Mouse (Mus musculus): ENCODE measurements around the gene Akap9. TPM values are rescaled to one million over a fixed set of nuclear protein-coding genes. Genes with fewer than 3 reads are reported as not detected.
"Not testable (repeated sequence)": the region's sequence is repeated elsewhere in the genome, so short reads cannot be mapped to it uniquely, and the experiment has no call there.

The Akap9 gene
- total RNA-seq, 2 experiments from 2014 or later: 57.2 to 62.5 TPM

DNA sequence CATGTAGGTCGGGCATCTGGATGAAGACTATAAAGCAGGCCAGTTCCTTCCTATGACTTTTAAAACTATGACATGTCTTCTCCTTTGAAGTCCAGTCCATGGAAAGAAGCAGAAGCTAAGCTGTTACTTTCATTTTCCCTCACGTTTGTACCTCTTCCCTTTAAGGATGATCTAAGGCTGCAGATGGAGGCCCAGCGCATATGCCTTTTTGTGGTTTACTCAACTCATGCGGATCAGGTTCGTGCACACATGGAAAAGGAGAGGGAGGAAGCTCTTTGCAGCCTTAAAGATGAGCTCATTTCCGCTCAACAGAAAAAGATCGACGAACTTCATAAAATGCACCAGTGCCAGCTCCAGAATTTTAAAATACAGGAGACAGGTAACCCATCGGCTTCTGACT lies 40.6 kb downstream of the Akap9 start:
- DNase-seq (ENCODE audit: extremely low spot score in 1 of 2, low spot score in 1 of 2): no peak

DNA sequence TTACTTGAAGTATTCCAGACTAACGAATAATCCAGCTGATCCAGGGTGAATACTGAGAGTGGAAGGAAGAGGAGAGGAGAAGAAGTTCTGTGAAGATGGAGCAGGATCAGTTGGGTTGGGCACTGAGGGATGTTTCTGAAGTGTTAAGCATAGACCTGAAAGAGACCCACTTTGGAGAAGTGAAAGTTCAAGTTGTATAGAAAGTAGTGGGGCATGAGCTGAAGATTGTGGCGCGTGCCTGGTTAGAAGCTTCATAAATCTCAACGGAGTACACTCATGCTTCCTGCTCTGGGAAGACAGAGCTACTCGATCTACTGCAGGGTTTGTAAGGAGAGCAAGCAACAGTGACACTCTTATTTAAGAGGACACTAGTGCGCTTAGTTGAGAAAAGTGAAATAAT lies 41.3 kb downstream of the Akap9 start:
- no peak for DNase-seq (ENCODE audit: extremely low spot score in 1 of 2, low spot score in 1 of 2)

DNA sequence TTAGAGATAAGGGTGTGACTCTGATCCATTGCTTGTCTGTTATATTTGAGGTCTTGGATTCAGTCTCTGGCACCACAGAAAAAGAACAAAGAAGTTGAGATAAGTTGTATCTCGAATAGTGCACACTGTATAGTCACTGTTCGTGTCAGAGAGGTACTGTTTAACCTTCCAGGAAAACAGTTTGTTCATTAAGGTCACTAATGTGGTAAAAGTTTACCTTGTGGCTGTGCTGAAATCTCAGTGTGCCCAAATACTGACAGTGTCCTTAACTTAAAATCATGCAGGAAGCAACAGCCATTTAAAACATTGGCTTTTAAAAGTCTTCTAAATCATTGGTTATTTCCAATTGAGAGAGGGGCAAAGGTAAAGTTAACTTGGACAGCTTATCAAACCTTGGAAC lies 43.1 kb downstream of the Akap9 start:
- no peak for DNase-seq (ENCODE audit: extremely low spot score in 1 of 2, low spot score in 1 of 2)

DNA sequence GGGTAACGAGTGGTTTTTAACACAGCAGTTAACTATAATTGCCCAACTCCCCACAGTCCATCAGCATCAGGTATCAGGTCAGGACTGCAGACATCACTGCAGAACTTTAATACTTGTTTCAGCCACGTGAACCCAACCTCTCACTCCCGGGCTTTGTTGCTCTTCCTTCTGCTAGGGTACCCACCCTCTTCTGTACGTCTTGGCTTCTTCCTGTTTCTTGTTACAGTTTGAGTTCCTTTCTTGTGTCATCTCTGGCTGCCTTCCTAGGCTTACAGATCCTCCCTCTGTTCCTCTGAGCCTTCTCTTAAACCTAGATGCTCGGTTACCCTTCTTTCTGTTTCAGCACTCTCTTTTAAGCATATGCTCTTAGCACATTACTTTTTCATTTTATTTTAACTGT lies 45.9 kb downstream of the Akap9 start:
- DNase-seq (ENCODE audit: extremely low spot score in 1 of 2, low spot score in 1 of 2): no peak

DNA sequence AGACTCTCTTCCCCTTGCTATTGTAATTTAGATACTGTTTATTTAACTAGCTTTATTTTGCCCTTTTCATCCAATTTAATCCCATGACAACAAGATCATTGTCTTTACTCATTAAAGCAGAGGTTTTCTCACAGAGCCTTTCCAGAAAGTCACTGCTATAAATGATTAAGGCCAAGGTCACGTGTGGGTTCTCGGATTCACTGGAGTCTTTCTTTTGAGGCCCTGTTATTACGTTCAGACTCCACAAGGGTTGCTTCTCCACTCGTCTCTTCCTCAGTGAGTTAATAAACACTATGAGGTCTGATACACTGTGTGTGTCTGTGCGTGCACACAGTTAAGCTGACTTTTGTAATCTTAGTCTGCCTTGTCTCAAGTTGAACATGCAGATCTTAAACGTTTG lies 47.0 kb downstream of the Akap9 start:
- no peak for DNase-seq (ENCODE audit: extremely low spot score in 1 of 2, low spot score in 1 of 2)

DNA sequence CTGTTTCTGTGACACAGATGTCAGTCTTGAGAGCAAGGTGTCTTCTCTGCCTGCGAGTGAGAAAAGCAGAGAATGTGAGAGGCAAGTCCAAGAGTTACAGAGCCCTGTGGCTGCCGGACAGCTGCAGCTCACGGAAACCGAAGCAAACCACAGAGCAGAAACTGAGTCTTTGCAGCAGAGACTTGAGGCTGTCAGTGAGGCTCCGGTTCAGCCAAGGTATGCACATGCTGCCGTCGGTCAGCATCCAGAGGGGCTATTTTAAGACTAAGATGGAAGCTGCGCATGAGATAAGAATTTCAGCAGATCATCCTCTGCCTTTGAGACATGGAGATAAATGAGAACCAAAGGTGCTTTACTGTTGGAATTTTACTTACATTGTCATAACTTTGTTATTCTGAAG lies 48.3 kb downstream of the Akap9 start:
- DNase-seq (ENCODE audit: extremely low spot score in 1 of 2, low spot score in 1 of 2): no peak

DNA sequence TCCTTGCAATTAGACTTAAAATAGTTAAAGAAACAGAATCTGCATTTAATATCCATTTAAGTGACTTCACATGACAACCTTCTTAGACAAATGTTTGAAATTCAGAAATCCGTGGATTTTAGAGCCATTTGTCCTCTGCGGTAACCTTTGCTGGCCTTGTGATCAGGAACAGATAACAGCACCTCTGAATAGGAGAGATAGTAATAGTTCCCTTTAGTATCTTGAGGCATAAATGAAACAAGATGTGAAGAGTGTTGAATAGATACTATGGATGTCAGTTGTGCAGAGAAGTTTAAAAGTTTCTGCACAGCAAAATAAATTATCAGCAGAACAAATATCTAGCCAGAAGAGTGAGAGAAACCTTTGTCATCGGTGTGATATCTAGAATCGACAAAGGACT lies 50.0 kb downstream of the Akap9 start:
- no peak for DNase-seq (ENCODE audit: extremely low spot score in 1 of 2, low spot score in 1 of 2)

DNA sequence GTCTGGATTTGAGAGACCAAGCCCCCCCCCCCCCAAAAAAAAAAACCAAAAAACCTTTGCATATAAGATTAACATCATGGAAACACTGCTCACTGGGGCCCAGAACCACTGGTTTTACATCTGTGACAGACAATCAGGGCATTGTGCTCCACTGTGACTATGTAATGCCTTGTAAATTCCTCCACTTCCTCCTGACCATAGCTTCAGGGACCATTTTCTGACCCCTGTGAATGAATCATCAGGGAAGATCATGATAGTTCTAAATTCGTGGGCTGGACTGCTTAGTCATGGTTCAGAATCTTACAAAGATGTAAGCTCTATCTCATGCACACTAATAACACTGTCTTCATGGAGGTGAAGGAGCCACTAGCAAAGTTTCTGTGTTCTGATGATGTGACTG lies 61.8 kb downstream of the Akap9 start:
- DNase-seq (ENCODE audit: extremely low spot score in 1 of 2, low spot score in 1 of 2): no peak

DNA sequence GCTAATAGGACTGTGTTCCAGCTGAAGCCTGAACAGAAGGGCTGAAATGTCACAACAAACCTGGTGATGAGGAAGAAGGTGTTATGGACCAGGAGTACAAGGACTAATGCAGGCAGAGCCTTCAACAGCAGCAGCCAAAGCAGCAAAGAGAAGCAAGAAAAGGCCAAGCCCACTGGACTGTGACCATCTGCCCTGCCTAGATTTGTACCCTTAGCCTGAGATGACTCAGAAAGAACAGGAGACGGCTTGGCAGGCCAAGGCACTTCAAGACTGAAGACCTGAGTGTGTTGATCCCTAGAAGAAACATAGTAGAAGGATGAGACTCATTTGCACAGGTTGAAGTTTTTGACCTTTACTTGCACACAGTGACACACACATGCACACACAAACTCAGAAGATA lies 62.6 kb downstream of the Akap9 start:
- no peak for DNase-seq (ENCODE audit: extremely low spot score in 1 of 2, low spot score in 1 of 2)

DNA sequence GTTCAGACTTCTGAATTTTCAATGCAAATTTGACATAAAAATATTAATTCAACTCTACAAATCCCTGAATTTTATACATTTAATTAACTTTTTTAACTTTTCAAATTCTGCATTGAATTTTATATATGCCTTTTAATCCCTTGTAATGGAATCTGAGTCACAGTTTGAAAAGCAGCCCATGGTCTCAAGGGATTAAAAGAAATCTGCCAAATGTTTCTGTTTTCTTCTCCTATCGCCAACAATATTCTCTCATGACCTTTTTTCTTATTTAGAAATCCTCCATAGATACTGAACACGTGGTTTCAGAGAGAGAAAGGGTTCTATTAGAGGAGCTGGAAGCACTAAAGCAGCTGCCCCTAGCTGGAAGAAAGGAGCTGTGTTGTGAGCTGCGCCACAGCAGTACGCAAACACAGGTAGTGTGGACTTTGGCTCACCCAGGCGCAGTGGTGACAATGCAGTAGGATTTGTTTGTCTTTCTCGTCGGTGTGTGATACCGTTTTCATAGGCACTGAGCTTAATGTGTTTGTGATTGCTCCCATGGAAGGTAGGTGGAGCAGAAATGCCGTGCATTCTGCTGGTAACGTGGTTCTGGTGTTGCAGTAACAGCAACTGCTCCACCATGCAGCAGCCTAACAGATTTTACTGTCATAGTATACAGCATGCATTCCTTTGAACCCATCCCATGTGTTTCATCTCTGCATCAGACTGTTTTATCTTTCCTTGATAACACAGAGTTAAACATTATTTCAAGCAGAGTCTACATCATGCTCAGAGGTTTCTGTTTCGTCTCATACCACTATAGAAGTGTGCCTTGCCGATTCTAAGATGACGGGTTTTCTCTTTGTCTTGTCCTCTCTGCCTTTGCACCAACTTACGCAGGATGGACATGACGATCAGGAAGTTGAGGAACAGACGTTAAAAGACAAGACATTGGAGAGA lies 76.9 kb downstream of the Akap9 start:
- DNase-seq (ENCODE audit: extremely low spot score in 1 of 2, low spot score in 1 of 2): no peak

DNA sequence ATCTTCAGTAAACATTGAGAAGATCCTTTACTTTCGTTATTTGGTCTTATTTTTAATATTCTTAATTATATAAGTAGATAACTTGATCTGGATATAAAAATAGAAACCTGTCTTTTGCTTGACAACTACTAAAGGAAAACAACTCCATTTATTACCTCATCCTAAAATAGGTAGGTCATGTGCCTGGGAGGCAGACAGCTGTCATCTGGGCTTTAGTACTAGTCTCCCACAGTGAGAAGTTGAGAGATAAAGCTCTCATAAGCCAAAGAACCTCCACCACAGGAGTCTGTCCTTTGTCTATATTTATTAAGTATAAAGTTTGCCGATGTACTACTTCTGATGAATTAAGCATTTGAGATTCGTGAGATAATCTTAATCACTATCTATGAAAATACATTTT lies 78.8 kb downstream of the Akap9 start:
- DNase-seq (ENCODE audit: extremely low spot score in 1 of 2, low spot score in 1 of 2): no peak

DNA sequence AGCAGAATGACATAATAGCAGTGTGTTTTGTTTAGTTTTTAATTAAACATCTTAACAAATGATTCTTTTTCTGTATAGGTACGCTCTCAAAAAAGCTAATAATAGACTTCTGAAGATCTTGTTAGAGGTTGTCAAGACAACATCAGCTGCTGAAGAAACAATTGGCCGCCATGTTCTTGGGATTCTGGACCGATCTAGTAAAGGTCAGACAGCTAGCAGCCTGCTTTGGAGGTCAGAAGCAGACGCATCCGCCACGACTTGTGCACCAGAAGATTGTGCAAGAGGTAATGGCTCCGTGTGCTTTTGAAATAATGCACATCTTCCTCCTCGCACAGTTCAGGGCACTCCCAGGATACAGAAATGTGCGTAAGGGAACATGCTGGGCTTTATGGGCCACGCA lies 80.4 kb downstream of the Akap9 start:
- no peak for DNase-seq (ENCODE audit: extremely low spot score in 1 of 2, low spot score in 1 of 2)

DNA sequence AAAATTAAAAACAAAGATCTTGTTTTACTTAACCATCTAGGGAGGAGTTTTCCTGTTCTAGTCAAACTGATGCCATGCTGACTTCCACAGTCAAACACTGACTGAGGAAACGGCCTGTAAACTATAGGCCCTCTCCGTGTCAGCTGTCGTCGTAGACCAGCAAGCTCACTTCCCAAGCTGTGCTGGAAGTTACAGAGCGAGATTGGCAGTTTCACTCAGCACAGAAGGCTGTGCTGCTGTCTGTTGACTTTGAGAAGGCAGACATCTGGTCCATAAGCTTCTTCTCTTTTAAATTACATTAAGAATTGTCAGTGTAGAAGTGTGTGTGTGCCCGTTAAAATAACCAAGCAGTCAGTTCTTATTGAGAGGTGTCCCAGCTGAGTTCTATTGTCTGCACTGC lies 81.7 kb downstream of the Akap9 start:
- no peak for DNase-seq (ENCODE audit: extremely low spot score in 1 of 2, low spot score in 1 of 2)

DNA sequence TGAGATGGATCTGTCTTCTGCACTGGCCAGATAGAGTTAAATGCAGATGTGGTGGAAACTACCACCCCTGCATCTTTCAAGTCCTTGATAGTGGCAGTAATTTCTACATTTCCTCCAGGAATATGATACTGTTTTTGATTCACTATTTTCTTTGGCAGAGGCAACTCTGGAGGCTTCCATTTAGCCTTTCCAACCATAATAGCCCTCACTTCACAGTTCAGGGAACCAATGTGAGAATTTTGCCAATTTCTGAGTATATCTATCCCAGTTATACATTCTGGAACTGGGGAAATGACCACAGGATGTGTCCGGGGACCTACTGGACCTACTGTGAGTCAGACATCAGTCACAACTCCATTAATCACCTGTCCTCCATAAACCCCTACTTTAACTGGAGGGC lies 89.8 kb downstream of the Akap9 start:
- not testable (repeated sequence) for DNase-seq (ENCODE audit: extremely low spot score in 1 of 2, low spot score in 1 of 2)

DNA sequence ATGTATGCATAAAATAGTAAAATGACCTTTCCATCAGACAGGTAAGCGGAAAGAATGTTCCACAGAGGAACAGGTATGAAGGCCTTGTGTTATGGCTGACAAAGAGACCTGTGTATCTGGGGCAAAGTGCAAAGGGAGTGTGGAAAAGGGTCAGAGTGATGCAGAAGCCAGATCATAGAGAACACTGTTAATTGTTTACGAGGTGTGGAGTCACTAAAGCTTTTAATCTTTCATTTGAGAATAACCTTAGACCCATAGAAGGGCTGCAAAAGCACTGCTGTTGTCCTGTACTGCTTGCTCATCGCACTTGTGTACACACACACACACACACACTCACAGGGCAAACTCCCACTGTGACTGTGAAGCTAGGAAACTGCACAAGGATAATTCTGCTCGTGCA lies 91.5 kb downstream of the Akap9 start:
- no peak for DNase-seq (ENCODE audit: extremely low spot score in 1 of 2, low spot score in 1 of 2)

DNA sequence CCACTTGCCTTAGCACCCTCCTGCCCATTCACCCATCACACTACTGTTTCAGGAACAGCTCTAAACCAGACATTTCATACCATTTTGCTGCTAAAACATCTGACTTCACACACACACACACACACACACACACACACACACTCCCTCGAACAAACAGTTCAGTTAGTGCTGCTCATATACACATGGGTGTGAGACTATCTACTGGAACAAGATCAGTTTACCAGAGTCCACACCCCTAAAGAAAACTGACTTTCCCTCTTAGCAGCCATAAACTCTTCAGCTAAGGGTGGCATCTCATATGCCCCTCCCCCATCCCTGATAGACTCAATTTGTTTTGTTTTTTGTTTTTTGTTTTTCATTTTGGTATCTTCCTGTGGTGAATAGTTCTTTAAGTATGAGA lies 92.2 kb downstream of the Akap9 start:
- DNase-seq (ENCODE audit: extremely low spot score in 1 of 2, low spot score in 1 of 2): no peak

DNA sequence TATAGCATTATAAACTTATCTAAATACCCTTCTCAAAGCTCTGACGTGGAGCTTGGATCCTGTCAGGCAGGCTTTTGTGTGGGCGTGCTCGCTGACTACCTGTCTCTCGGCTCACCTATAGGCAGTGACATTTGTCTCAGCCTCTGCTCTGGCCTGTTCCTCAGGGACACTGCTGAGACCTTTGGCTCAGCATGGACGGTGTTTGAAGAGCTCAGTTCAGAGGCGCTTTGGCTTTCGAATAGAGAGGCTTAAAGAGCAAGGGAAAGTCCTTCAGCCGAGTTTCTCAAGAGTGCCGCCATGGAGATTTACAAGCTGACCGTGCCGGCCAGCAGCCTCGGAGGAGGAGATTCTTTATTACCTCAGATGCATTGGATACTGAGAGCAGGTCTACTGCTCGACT lies 95.3 kb downstream of the Akap9 start:
- DNase-seq (ENCODE audit: extremely low spot score in 1 of 2, low spot score in 1 of 2): no peak

DNA sequence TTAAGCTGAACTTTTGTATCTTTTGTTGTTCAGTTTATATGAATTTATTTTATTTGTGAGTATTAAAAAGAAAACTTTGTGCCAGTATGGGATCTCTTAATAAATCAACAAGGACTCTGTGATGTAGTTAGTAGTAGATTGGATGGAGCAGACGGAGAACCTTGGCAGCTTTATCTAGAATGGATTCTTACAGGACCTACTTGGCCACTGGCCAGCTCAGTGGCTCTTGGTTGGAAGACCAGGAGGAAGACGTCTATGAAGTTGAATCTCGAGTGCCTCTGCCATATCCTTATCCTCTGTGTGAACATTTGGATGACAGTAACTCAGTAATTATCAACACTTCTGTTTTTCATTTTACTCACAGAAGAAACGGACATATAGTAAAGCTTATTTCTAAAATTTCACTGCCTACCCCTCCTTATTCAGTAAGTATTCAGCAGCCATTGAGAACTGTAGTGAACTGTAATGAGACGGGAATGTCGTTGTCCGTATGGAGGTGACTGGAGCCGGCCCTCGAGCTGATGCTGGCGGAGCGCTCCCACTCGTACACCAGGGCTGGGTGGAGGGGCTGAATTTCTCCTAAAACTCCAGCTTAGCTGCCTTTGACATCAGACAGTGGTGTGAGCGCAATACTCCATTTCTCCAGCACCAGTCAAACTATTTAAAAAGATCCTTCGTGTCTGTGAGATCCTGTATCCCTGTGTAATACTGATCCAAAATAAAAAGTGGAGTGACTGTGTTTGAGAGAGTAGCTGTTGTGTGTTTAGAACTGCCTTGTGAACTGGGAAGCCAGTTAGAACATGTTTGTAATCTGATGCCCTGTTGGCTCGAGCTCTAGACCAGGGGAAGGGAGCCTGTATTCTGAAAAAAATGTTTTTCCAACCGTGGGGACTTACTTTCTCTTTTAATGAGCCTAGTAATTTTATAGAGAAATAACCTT lies 96.2 kb downstream of the Akap9 start:
- DNase-seq (ENCODE audit: extremely low spot score in 1 of 2, low spot score in 1 of 2): no peak

DNA sequence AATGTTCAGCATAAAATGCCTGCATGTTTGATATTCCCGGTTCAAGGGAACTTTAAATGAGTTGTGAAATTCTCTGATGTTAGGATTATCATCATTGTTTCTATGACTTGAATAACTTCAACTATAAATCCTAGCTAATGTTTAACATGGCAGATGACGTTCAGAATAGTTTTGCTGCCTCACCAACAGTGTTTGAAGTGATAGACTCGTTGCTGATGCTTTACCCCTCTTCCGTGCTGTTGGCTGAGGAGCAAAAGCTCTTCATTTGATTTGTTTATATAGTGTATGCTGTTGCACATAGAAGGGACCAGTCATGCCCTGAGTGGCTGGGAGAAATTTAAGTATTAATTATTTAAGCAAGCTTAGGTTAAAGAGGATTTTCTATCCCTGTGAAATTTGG lies 96.9 kb downstream of the Akap9 start:
- DNase-seq (ENCODE audit: extremely low spot score in 1 of 2, low spot score in 1 of 2): no peak

DNA sequence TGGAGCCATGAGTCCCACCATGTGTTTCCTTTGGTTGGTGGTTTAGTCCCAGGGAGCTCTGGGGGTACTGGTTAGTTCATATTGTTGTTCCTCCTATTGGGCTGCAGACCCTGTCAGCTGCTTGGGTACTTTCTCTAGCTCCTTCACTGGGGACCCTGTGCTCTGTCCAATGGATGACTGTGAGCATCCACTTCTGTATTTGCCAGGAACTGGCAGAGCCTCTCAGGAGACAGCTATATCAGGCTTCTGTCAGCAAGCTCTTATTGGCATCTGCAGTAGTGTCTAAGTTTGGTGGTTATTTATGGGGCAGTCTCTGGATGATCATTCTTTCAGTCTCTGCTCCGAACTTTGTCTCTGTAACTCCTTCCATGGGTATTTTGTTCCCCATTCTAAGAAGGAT lies 98.5 kb downstream of the Akap9 start:
- not testable (repeated sequence) for DNase-seq (ENCODE audit: extremely low spot score in 1 of 2, low spot score in 1 of 2)

DNA sequence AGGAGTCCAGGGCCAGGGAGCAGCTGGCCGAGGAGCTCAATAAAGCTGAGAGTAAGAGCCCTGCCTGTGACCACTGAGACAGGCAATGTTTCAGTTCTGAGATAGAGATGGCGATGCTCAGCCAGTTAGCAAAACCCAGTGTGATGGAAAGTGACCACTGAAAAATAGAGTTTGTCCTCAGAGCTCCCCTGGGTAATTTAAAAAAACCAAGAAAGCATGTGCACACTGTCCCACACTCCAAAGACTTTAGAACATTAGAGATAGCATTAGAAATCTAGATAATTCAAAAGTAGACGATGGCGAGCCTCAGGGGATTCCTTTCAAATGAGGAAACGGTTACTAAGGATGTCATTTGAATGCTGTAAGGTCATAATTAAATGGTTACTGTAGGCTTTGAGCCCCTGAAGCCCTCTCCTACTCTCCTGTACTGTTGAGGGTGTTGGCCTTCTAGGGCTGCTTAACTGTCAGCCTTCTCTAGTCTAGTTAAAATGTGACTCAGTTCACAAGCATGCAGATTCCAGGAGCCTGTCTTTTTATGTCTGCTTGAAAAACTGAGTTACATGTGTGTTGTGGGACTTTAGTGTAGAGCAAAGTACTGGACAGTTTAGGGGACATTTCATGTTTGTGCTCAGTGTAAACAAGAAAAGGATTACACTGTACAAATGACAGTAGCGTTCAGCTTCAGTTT lies 100.8 kb downstream of the Akap9 start:
- no peak for DNase-seq (ENCODE audit: extremely low spot score in 1 of 2, low spot score in 1 of 2)

All from layer of hippocampus, postnatal 25 days (tissue).